In genomic region chr1:165634151-165634884, GRCm38 (mm10) we compare ENCODE assay signal across 8 mouse cellular contexts. TPM values are rescaled to one million over a fixed set of nuclear protein-coding genes. Genes with fewer than 3 reads are reported as not detected.
DNase-seq lines count a peak whose midpoint lies in the region; ATAC-seq and TF ChIP-seq lines count a peak whose summit lies in the region.

TSS of gene Mpzl1 (minus strand) at chr1:165634538.

- in situ Hi-C loops in ES-E14 (cut with MboI; ENCODE audit: low sequenced_read_pairs in 2 of 2, unreplicated experiment in 2 of 2): no loop called here

- H3K4me3 ChIP-seq in ES-E14 (ENCODE audit: insufficient read depth in 1 of 2, low read depth in 1 of 2, low read length in 2 of 2, poor library complexity in 1 of 2, severe bottlenecking in 1 of 2): peak within 1 kb of the TSS; percentile 90 to 95
- H3K4me3 ChIP-seq in forebrain, embryonic 15.5 days: peak within 1 kb of the TSS; percentile 74
- H3K4me3 ChIP-seq in lung, adult 2 months (replicated peaks; ENCODE audit: extremely low read depth, low read depth, low read length): peak within 1 kb of the TSS; percentile 67

- under 1% methylated on average over 65 of the region's 73 CpGs for WGBS in forebrain, embryonic 15.5 days
- WGBS in lung, adult 2 months: under 1% methylated on average over 67 of the region's 73 CpGs

- peak; percentile 82 for TF ChIP-seq POLR2A in lung, adult 2 months (IDR thresholded peaks at IDR 0.05; ENCODE audit: borderline replicate concordance, extremely low read depth, low read depth, low read length)

- H3K9ac ChIP-seq in ES-E14 (ENCODE audit: insufficient read depth, low read depth, low read length, poor library complexity, severe bottlenecking): peak within 1 kb of the TSS; percentile 90
- H3K9ac ChIP-seq in forebrain, embryonic 15.5 days (replicated peaks): peak within 1 kb of the TSS; percentile 72

- intact Hi-C loops in heart, postnatal 25 days (cut with DNase I): loop anchor here (2.0 kb wide), 1 partner anchor 52 kb away; no protein-coding TSS in a partner anchor

- no peaks in the 10 kb centered on the region for H3K9me3 ChIP-seq in ES-E14 (ENCODE audit: control insufficient read depth, insufficient read depth, low read depth, low read length)
- H3K9me3 ChIP-seq in forebrain, embryonic 15.5 days: no peaks in the 10 kb centered on the region

- H3K36me3 ChIP-seq in ES-E14 (ENCODE audit: control insufficient read depth, insufficient read depth, low read length, poor library complexity, severe bottlenecking): no peaks in the 10 kb centered on the region
- no peaks in the 10 kb centered on the region for H3K36me3 ChIP-seq in forebrain, embryonic 15.5 days

- H3K4me1 ChIP-seq in ES-E14 (ENCODE audit: control insufficient read depth in 2 of 2, insufficient read depth in 2 of 2, low read length in 2 of 2, poor library complexity in 1 of 2): peaks cover 2 to 13% of the 10 kb centered on the region in 2 experiments
- peaks cover 29% of the 10 kb centered on the region for H3K4me1 ChIP-seq in forebrain, embryonic 15.5 days
- peaks cover 11% of the 10 kb centered on the region; the same call in 1 of the 2 replicates for H3K4me1 ChIP-seq in lung, adult 2 months (ENCODE audit: control insufficient read depth, insufficient read depth, low read length)

- peak; percentile 97 for DNase-seq in ES-E14 (ENCODE audit: low read depth, low spot score)
- peak; percentile 100 for DNase-seq in cerebellum, adult 11-12 months
- DNase-seq in heart, postnatal 25 days (ENCODE audit: low spot score): peak; percentile 98
- DNase-seq in layer of hippocampus, adult 18-20 months (ENCODE audit: low spot score in 2 of 2): peak; percentile 96 to 98
- peak; percentile 99 for DNase-seq in lung, adult 2 months
- DNase-seq in thymus, adult 18-20 months: peak; percentile 91 to 94

- peak within 1 kb of the TSS; percentile 61 for H3K27ac ChIP-seq in ES-E14 (ENCODE audit: insufficient read depth, low read depth, low read length, poor library complexity, severe bottlenecking)
- peak within 1 kb of the TSS; percentile 95 for H3K27ac ChIP-seq in forebrain, embryonic 15.5 days (replicated peaks)

- peak; percentile 99 for ATAC-seq in forebrain, embryonic 15.5 days (replicated peaks)
- ATAC-seq in neutrophil, adult 5-6 weeks (ENCODE audit: extremely low read depth, insufficient number of reproducible peaks, low FRiP score, poor library complexity, severe bottlenecking): peak; percentile 100

- TF ChIP-seq CTCF in lung, adult 2 months (IDR thresholded peaks at IDR 0.05; ENCODE audit: insufficient read depth, low read length): no peak

- peak within 1 kb of the TSS; percentile 76 for H3K4me2 ChIP-seq in forebrain, embryonic 15.5 days (replicated peaks)

- no peaks in the 10 kb centered on the region for H3K27me3 ChIP-seq in forebrain, embryonic 15.5 days

TF ChIP-seq in ES-E14, 5 proteins besides CTCF, POLR2A, EP300 and RAD21:
- peak; percentile 79 for TF ChIP-seq CHD2 (IDR thresholded peaks at IDR 0.05; ENCODE audit: low read depth, low read length)
- TF ChIP-seq MAFK (IDR thresholded peaks at IDR 0.05; ENCODE audit: insufficient read depth, low read depth, low read length): no peak
- TF ChIP-seq HCFC1 (IDR thresholded peaks at IDR 0.05; ENCODE audit: borderline replicate concordance, insufficient read depth, low read length): 0 out of 2 replicates have a peak, but pooled peaks have one; percentile 57
- TF ChIP-seq ZC3H11A (IDR thresholded peaks at IDR 0.05; ENCODE audit: borderline replicate concordance, low read depth, low read length): no peak

RNA-seq across cellular contexts. Expression of gene Mpzl1, which starts in this region (rescaled TPM):
- 52.0 and 60.1 TPM in 2 replicates for total RNA-seq in ES-E14 (2012; rRNA removed)
- 144 and 146 TPM in 2 replicates for polyA plus RNA-seq in forebrain, embryonic 15.5 days (2015; fragmentation: Nextera tagmentation; extraction: Ambion mirVana)
- 10 to 100 TPM; 20.8 to 20.9 TPM for total RNA-seq in heart, postnatal 25 days (2021)
- 10 to 100 TPM; 28.4 to 31.0 TPM for total RNA-seq in layer of hippocampus, adult 18-20 months (2021)
- polyA plus RNA-seq in lung, adult 2 months (2012; rRNA removed): 33.6 and 47.2 TPM in 2 replicates
- total RNA-seq in neutrophil, adult 5-6 weeks (2017): not detected in 2 replicates

Comparison
In these comparisons a context has a peak if more than half of its experiments do, and no peak if none do; other contexts are left out.
1. Peak in every context shown above with its lines: DNase-seq, ATAC-seq, H3K4me3 ChIP-seq and H3K27ac ChIP-seq.
2. RNA of gene Mpzl1 (total RNA-seq): 52.0 to 60.1 TPM in ES-E14, 28.4 to 31.0 TPM in layer of hippocampus, adult 18-20 months and 20.8 to 20.9 TPM in heart, postnatal 25 days; not detected in neutrophil, adult 5-6 weeks; every median in the first group is over 10 times any median in the second.
3. Peak in ATAC-seq in neutrophil, adult 5-6 weeks; RNA of the gene not detected or under 1 TPM.